In the genomic region with DNA sequence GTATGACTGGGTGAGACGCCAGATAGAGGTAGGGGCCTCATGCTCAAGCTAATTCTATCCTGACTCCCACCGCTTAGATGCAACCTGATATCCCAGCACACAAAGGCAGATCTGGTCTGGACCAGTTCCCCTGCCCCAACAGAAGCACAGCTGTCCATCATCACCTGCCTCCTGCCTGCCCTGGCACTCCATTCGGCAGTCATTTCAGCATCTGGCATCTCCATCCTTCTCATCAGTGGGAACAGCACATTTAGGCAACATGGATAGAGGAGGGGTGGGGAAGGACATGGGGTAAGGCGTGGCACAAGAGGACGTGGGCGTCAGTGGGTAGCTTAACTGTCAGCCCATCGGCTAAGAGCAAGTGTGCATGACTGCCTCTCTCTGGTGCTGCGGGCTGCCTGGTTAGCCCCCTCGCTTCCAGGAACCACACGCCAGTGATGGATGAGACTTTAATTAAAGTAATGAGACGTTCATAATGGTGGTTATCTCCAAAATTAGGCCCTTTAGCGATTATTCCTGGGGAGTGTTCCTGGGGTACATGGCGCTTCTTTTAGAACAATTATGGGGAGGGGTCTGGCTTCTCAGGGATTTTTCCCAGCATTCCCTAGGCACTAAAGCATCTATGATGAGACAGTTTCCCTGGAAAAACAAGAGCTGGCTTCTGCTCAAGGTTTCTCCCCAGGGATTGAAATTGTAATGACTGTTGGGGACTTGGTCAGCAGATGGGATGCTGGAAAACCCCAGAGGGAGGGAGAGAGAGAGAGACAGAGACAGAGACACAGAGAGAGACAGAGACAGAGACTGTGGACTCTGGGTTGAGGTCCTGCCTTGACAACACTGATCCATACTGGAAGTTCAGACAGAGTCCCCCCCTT, we compare ENCODE assay signal across 10 mouse cellular contexts. TPM values are rescaled to one million over a fixed set of nuclear protein-coding genes. Genes with fewer than 3 reads are reported as not detected.
DNase-seq lines count a peak whose midpoint lies in the region; ATAC-seq and TF ChIP-seq lines count a peak whose summit lies in the region.
"Had no signal": no experiment of that assay in that cellular context is flagged by ENCODE, and none has a peak within 500 bp of the region (broad histone marks: within the 10 kb centered on the region; RNA-seq: fewer than 3 reads in every experiment).

No protein-coding gene starts in this region.

- H3K27ac ChIP-seq in midbrain, embryonic 10.5 days (replicated peaks) = peak overlapping the region; percentile 69; the same call in 1 of the 2 replicates
- H3K27ac ChIP-seq in midbrain, embryonic 11.5 days (ENCODE audit: low read depth, low read length) = no peak overlapping the region
- H3K27ac ChIP-seq in forebrain, embryonic 15.5 days (replicated peaks) = peak overlapping the region; percentile 90
- H3K27ac ChIP-seq in limb, embryonic 14.5 days (replicated peaks; ENCODE audit: low read depth, low read length) = peak overlapping the region; percentile 82; the same call in 1 of the 2 replicates
- H3K27ac ChIP-seq in stomach, postnatal 0 days (replicated peaks) = peak overlapping the region; percentile 75; the same call in 1 of the 2 replicates

- no peak for DNase-seq in midbrain, embryonic 10.5 days (ENCODE audit: low spot score)
- no peak for DNase-seq in midbrain, embryonic 11.5 days (ENCODE audit: low spot score, missing footprints)
- no peak for DNase-seq in limb, embryonic 14.5 days (ENCODE audit: low spot score)
- no peak for DNase-seq in stomach, postnatal 0 days (ENCODE audit: low spot score)
- DNase-seq in right cerebral cortex, adult 2 months (ENCODE audit: low spot score in 2 of 2) = no peak
- DNase-seq in gastrocnemius, adult 18-20 months (ENCODE audit: low spot score) = no peak

- no peaks in the 10 kb centered on the region for H3K36me3 ChIP-seq in midbrain, embryonic 10.5 days
- no peaks in the 10 kb centered on the region for H3K36me3 ChIP-seq in midbrain, embryonic 11.5 days (ENCODE audit: control insufficient read depth, insufficient read depth, low read length)
- no peaks in the 10 kb centered on the region for H3K36me3 ChIP-seq in forebrain, embryonic 15.5 days
- H3K36me3 ChIP-seq in limb, embryonic 14.5 days (ENCODE audit: control insufficient read depth, insufficient read depth, low read length) = no peaks in the 10 kb centered on the region
- H3K36me3 ChIP-seq in stomach, postnatal 0 days (ENCODE audit: control insufficient read depth, insufficient read depth, low read length) = no peaks in the 10 kb centered on the region

- ATAC-seq in midbrain, embryonic 11.5 days (ENCODE audit: low FRiP score) = no peak
- no peak for ATAC-seq in forebrain, embryonic 15.5 days (replicated peaks)
- ATAC-seq in limb, embryonic 14.5 days (ENCODE audit: low FRiP score, low read depth) = no peak
- ATAC-seq in stomach, postnatal 0 days (ENCODE audit: low FRiP score, low TSS enrichment) = no peak

- H3K9me3 ChIP-seq in midbrain, embryonic 10.5 days (replicated peaks) = 0 out of 2 replicates have a peak, but pooled peaks cover 7% of the 10 kb centered on the region
- H3K9me3 ChIP-seq in midbrain, embryonic 11.5 days (ENCODE audit: control insufficient read depth, low read length) = peaks cover 3% of the 10 kb centered on the region; the same call in 1 of the 2 replicates
- no peaks in the 10 kb centered on the region for H3K9me3 ChIP-seq in forebrain, embryonic 15.5 days
- H3K9me3 ChIP-seq in limb, embryonic 14.5 days (ENCODE audit: control insufficient read depth, low read length) = no peaks in the 10 kb centered on the region; the same call in 1 of the 2 replicates
- H3K9me3 ChIP-seq in stomach, postnatal 0 days (ENCODE audit: control insufficient read depth, low read length) = no peaks in the 10 kb centered on the region

- no peak for TF ChIP-seq EP300 in stomach, postnatal 0 days (optimal IDR thresholded peaks at IDR 0.05)

- no peak overlapping the region for H3K4me2 ChIP-seq in midbrain, embryonic 11.5 days
- no peak overlapping the region for H3K4me2 ChIP-seq in forebrain, embryonic 15.5 days (replicated peaks)
- no peak overlapping the region for H3K4me2 ChIP-seq in limb, embryonic 14.5 days (replicated peaks; ENCODE audit: low read depth, low read length, severe bottlenecking)
- H3K4me2 ChIP-seq in stomach, postnatal 0 days (replicated peaks; ENCODE audit: low read depth) = no peak overlapping the region

- no peak overlapping the region for H3K4me3 ChIP-seq in midbrain, embryonic 10.5 days
- H3K4me3 ChIP-seq in midbrain, embryonic 11.5 days (ENCODE audit: low read depth, low read length) = no peak overlapping the region
- H3K4me3 ChIP-seq in forebrain, embryonic 15.5 days = no peak overlapping the region
- no peak overlapping the region for H3K4me3 ChIP-seq in limb, embryonic 14.5 days (replicated peaks; ENCODE audit: low read length)
- no peak overlapping the region for H3K4me3 ChIP-seq in stomach, postnatal 0 days (ENCODE audit: low read depth, low read length)

- no peak for TF ChIP-seq POLR2A in limb, embryonic 14.5 days (IDR thresholded peaks at IDR 0.05; ENCODE audit: borderline replicate concordance, extremely low read depth, insufficient read depth, insufficient read length)

- 76% methylated on average over 13 of the region's 13 CpGs for WGBS in midbrain, embryonic 10.5 days
- WGBS in midbrain, embryonic 11.5 days = 73% methylated on average over 13 of the region's 13 CpGs
- WGBS in forebrain, embryonic 15.5 days = 51% methylated on average over 13 of the region's 13 CpGs
- WGBS in limb, embryonic 14.5 days = 50% methylated on average over 13 of the region's 13 CpGs
- 71% methylated on average over 13 of the region's 13 CpGs for WGBS in stomach, postnatal 0 days

- peaks cover 29% of the 10 kb centered on the region for H3K4me1 ChIP-seq in midbrain, embryonic 10.5 days
- peaks cover 3% of the 10 kb centered on the region for H3K4me1 ChIP-seq in midbrain, embryonic 11.5 days (ENCODE audit: control insufficient read depth, insufficient read depth, low read length)
- H3K4me1 ChIP-seq in forebrain, embryonic 15.5 days = peaks cover 34% of the 10 kb centered on the region
- peaks cover 27% of the 10 kb centered on the region for H3K4me1 ChIP-seq in limb, embryonic 14.5 days (ENCODE audit: control insufficient read depth, insufficient read depth, low read length)
- H3K4me1 ChIP-seq in stomach, postnatal 0 days (replicated peaks; ENCODE audit: control insufficient read depth, insufficient read depth) = peaks cover 3% of the 10 kb centered on the region; the same call in 1 of the 2 replicates

- H3K9ac ChIP-seq in midbrain, embryonic 11.5 days (ENCODE audit: low read length) = no peak overlapping the region
- H3K9ac ChIP-seq in forebrain, embryonic 15.5 days (replicated peaks) = no peak overlapping the region
- H3K9ac ChIP-seq in limb, embryonic 14.5 days (ENCODE audit: low read depth, low read length, severe bottlenecking) = no peak overlapping the region
- H3K9ac ChIP-seq in stomach, postnatal 0 days (ENCODE audit: low read length) = no peak overlapping the region

- no peak for TF ChIP-seq CTCF in stomach, postnatal 0 days (IDR thresholded peaks at IDR 0.05; ENCODE audit: low read depth)

- H3K27me3 ChIP-seq in midbrain, embryonic 10.5 days (ENCODE audit: low read depth, poor library complexity, severe bottlenecking) = 0 out of 2 replicates have a peak, but pooled peaks cover 14% of the 10 kb centered on the region
- H3K27me3 ChIP-seq in midbrain, embryonic 11.5 days (ENCODE audit: control insufficient read depth, insufficient read depth, low read length) = no peaks in the 10 kb centered on the region
- H3K27me3 ChIP-seq in forebrain, embryonic 15.5 days = no peaks in the 10 kb centered on the region
- no peaks in the 10 kb centered on the region for H3K27me3 ChIP-seq in limb, embryonic 14.5 days (ENCODE audit: control insufficient read depth, insufficient read depth, low read length)
- H3K27me3 ChIP-seq in stomach, postnatal 0 days (ENCODE audit: control insufficient read depth, insufficient read depth, low read length) = no peaks in the 10 kb centered on the region

RNA-seq across cellular contexts. Expression of gene Gm11733, which starts 38.0 kb away (rescaled TPM):
- 0.06 TPM in 1 of 2 replicates, not detected in the other for polyA plus RNA-seq in midbrain, embryonic 10.5 days (2016; fragmentation: Nextera tagmentation; extraction: Ambion mirVana)
- polyA plus RNA-seq in midbrain, embryonic 11.5 days (2014; fragmentation: Nextera tagmentation; extraction: Ambion mirVana) = 0.25 TPM in 1 of 2 replicates, not detected in the other
- polyA plus RNA-seq in forebrain, embryonic 15.5 days (2015; fragmentation: Nextera tagmentation; extraction: Ambion mirVana) = 0.28 TPM in 1 of 2 replicates, not detected in the other
- polyA plus RNA-seq in limb, embryonic 14.5 days (2012; rRNA removed) = not detected in 2 replicates
- polyA plus RNA-seq in limb, embryonic 14.5 days (2014; fragmentation: Nextera tagmentation; extraction: Ambion mirVana) = 0.08 TPM in 1 of 2 replicates, not detected in the other
- polyA plus RNA-seq in stomach, postnatal 0 days (2015; fragmentation: Nextera tagmentation; extraction: Ambion mirVana) = not detected in 2 replicates
- total RNA-seq in gastrocnemius, adult 18-20 months (2021) = not detected
- total RNA-seq: left cerebral cortex, postnatal 25 days; monocyte, adult 5-6 weeks had no signal
- polyA plus RNA-seq: spleen, adult 2 months had no signal
